Mouse (Mus musculus) limb, embryonic 11.5 days (tissue): ENCODE measurements around the gene Usp35. TPM values are rescaled to one million over a fixed set of nuclear protein-coding genes. Genes with fewer than 3 reads are reported as not detected.

Source experiments
- ATAC-seq: fragments of 200-750 bp; cut with Nextera tagmentation; 2 replicates; pipeline ENCODE4 v1.8.0; 2017; ENCODE audit warnings: low read depth; ENCODE audit not compliant: insufficient number of reproducible peaks, low FRiP score, low TSS enrichment
- DNase-seq: peaks from one replicate; pipeline ENCODE4 v3.0.0-alpha.2; 2015; ENCODE audit warnings: low spot score
- H3K27ac ChIP-seq: fragments of 300-500 bp; sonication (generic); replicated peaks from 2 replicates; pipeline ENCODE4 v1.5.1; 2014; ENCODE audit warnings: low read depth, mild to moderate bottlenecking, low read length
- H3K27me3 ChIP-seq: fragments of 300-500 bp; sonication (generic); 2 replicates; pipeline ENCODE4 v1.6.1; 2014; ENCODE audit warnings: mild to moderate bottlenecking, low read length, mixed read lengths; ENCODE audit not compliant: control insufficient read depth, insufficient read depth
- H3K36me3 ChIP-seq: fragments of 300-500 bp; sonication (generic); 2 replicates; pipeline ENCODE4 v1.6.1; 2014; ENCODE audit warnings: mild to moderate bottlenecking, low read length, moderate library complexity, mixed read lengths; ENCODE audit not compliant: control insufficient read depth, insufficient read depth
- H3K4me1 ChIP-seq: fragments of 300-500 bp; sonication (generic); 2 replicates; pipeline ENCODE4 v1.6.1; 2014; ENCODE audit warnings: low read length, mixed read lengths; ENCODE audit not compliant: control insufficient read depth, insufficient read depth
- H3K4me2 ChIP-seq: fragments of 300-500 bp; sonication (generic); 2 replicates; pipeline ENCODE4 v1.6.1; 2014; ENCODE audit warnings: low read depth, mild to moderate bottlenecking, moderate library complexity; ENCODE audit not compliant: severe bottlenecking
- H3K4me3 ChIP-seq: fragments of 300-500 bp; sonication (generic); 2 replicates; pipeline ENCODE4 v1.5.1; 2014; ENCODE audit warnings: low read depth, low read length
- H3K9ac ChIP-seq: fragments of 300-500 bp; sonication (generic); 2 replicates; pipeline ENCODE4 v1.6.1; 2014; ENCODE audit warnings: mild to moderate bottlenecking, low read length
- H3K9me3 ChIP-seq: fragments of 300-500 bp; sonication (generic); 2 replicates; pipeline ENCODE4 v1.6.1; 2016; ENCODE audit warnings: low read length; ENCODE audit not compliant: control insufficient read depth
- WGBS: fragments of 180-500 bp; shearing (Covaris S2); extraction: QIAGEN DNeasy Blood & Tissue Kit; methylation state at CpG from one replicate; pipeline ENCODE4 v1.1.7; 2014; 5-methylcytosine and 5-hydroxymethylcytosine counted together
- polyA plus RNA-seq: library from polyadenylated mRNA; unstranded; fragments of >200 nt; fragmentation: Nextera tagmentation; extraction: Ambion mirVana; gene quantifications from 2 replicates; pipeline ENCODE4 v1.2.1, GENCODE M21; 2014

Gene Usp35
- polyA plus RNA-seq, 1 experiment from 2014 or later = 2.5 TPM

- H3K4me3 ChIP-seq = no peak overlapping the region
- H3K36me3 ChIP-seq = no peaks in the 10 kb centered on the region; the same call in 1 of the 2 replicates
- no peaks in the 10 kb centered on the region for H3K27me3 ChIP-seq
- DNase-seq (peak; percentile 9), ATAC-seq (no peak)
- no peaks in the 10 kb centered on the region for H3K9me3 ChIP-seq
- H3K27ac ChIP-seq = no peak overlapping the region
- no peaks in the 10 kb centered on the region for H3K4me1 ChIP-seq
- H3K4me2 ChIP-seq = no peak overlapping the region
- H3K9ac ChIP-seq = no peak overlapping the region
- WGBS = 91% methylated on average over 2 of the region's 2 CpGs
These were observed 25.0 kb downstream of the Usp35 start for GRCm38 (mm10) chr7:97306813-97307212.

DNA sequence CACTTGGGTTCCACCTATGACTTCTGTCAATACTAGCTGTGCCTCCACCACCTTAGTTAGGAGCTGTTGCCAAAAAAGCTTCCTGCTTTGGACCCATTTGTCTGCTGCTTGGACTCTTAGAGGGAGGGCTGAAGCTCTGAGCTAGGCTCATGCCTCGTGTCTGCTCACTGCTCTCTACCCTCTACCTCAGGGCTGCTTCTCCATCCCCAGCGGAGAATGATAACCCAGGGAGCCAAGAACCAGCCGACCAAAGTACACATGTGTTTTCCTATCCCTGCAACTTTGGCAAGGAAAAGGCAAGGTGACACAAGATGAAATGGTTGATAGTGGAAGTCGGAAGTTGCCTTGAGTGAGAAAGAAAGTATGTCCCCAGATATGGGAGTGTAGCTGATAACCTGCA is 26.6 kb downstream of the Usp35 start:
- DNase-seq = no peak
- no peak overlapping the region for H3K9ac ChIP-seq
- H3K4me2 ChIP-seq = no peak overlapping the region
- H3K27me3 ChIP-seq = no peaks in the 10 kb centered on the region
- no peaks in the 10 kb centered on the region for H3K4me1 ChIP-seq
- H3K9me3 ChIP-seq = no peaks in the 10 kb centered on the region
- no peak overlapping the region for H3K4me3 ChIP-seq
- no peak overlapping the region for H3K27ac ChIP-seq
- no peaks in the 10 kb centered on the region; the same call in 1 of the 2 replicates for H3K36me3 ChIP-seq
- ATAC-seq = no peak
- WGBS = 88% methylated on average over 4 of the region's 4 CpGs

DNA sequence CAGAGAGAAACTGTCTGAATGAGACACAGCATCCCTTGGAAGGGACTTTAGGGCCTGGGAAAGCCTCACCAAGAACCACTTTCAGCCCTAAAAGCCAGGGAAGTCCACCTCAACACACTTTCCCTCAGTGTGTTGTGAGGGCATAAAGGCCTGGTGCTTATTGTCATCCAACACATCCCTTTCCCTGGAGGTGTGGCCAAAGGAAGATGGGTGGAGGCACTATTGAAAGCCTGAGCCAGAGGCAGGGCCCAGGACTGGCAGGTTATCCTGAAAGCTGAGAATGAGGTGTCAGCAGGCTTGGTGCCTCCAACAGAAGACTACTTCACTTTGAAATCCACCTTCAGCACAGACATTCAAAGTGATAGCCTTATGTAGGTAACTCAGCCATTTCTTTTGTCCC is 27.3 kb downstream of the Usp35 start:
- ATAC-seq (no peak), DNase-seq (peak; percentile 16)
- Histone ChIP-seq H3K27ac (no peak overlapping the region), H3K27me3 (no peaks in the 10 kb centered on the region), H3K9me3 (no peaks in the 10 kb centered on the region), H3K36me3 (no peaks in the 10 kb centered on the region; the same call in 1 of the 2 replicates), H3K4me1 (no peaks in the 10 kb centered on the region), H3K4me2 (no peak overlapping the region), H3K4me3 (no peak overlapping the region), H3K9ac (no peak overlapping the region)

- Histone ChIP-seq H3K9me3 (no peaks in the 10 kb centered on the region), H3K4me3 (no peak overlapping the region), H3K4me1 (no peaks in the 10 kb centered on the region), H3K4me2 (no peak overlapping the region), H3K27me3 (no peaks in the 10 kb centered on the region), H3K36me3 (no peaks in the 10 kb centered on the region; the same call in 1 of the 2 replicates), H3K9ac (no peak overlapping the region), H3K27ac (no peak overlapping the region)
- DNase-seq (peak; percentile 18), ATAC-seq (no peak)
- 75% methylated on average over 2 of the region's 2 CpGs for WGBS
These were observed 28.2 kb downstream of the Usp35 start for GRCm38 (mm10) chr7:97303614-97304013.

DNA sequence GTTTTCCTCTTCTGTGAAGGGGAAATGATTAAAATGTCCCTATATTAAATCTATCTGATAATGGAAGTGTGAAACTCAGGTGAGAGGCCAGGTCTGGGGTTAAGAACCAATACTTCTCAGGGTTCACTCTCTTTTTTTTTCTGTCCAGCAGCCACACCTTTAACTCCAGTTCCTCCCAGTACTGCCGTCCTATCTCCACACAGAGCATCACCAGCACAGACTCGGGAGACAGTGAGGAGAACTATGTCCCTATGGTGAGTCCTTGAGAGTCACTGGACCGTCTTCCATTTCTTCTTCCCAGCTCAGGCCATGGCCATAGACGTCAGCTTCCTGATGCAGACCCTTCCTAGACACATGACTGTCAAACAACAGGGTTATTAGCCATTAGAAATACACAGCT is 28.9 kb downstream of the Usp35 start:
- Histone ChIP-seq H3K9ac (no peak overlapping the region), H3K27ac (no peak overlapping the region), H3K9me3 (no peaks in the 10 kb centered on the region), H3K27me3 (no peaks in the 10 kb centered on the region), H3K4me1 (no peaks in the 10 kb centered on the region), H3K36me3 (no peaks in the 10 kb centered on the region; the same call in 1 of the 2 replicates), H3K4me2 (no peak overlapping the region), H3K4me3 (no peak overlapping the region)
- ATAC-seq (no peak), DNase-seq (no peak)
- 80% methylated on average over 4 of the region's 4 CpGs for WGBS

DNA sequence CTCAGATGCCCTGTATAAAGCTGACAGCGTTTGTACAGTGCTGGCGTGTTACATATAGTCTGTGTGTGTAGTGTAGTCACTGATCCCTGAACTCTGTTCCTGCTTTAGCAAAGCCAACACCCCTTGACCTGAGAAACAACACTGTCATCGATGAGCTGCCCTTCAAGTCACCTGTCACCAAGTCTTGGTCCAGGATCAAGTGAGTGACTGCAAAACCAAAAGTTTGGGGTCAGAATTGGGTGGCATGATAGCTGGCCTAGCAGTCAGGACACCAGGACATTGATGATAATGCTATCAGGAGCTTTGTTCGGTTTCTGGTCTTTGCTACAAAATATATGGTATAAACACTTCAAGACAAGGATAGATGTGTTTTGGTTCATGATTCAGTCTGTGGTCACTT is 29.6 kb downstream of the Usp35 start:
- Histone ChIP-seq H3K4me3 (no peak overlapping the region), H3K9ac (no peak overlapping the region), H3K27me3 (no peaks in the 10 kb centered on the region), H3K36me3 (no peaks in the 10 kb centered on the region; the same call in 1 of the 2 replicates), H3K9me3 (no peaks in the 10 kb centered on the region), H3K4me2 (no peak overlapping the region), H3K27ac (no peak overlapping the region), H3K4me1 (no peaks in the 10 kb centered on the region)
- no peak for DNase-seq
- WGBS = 79% methylated on average over 4 of the region's 4 CpGs
- no peak for ATAC-seq

GRCm38 (mm10) chr7:97301321-97301720 is 30.5 kb downstream of the Usp35 start:
- H3K27me3 ChIP-seq = no peaks in the 10 kb centered on the region
- H3K27ac ChIP-seq = no peak overlapping the region
- H3K4me1 ChIP-seq = no peaks in the 10 kb centered on the region
- no peak for DNase-seq
- H3K4me3 ChIP-seq = no peak overlapping the region
- 82% methylated on average over 8 of the region's 8 CpGs for WGBS
- H3K9me3 ChIP-seq = no peaks in the 10 kb centered on the region
- no peak for ATAC-seq
- H3K36me3 ChIP-seq = no peaks in the 10 kb centered on the region; the same call in 1 of the 2 replicates
- H3K4me2 ChIP-seq = no peak overlapping the region
- H3K9ac ChIP-seq = no peak overlapping the region

DNA sequence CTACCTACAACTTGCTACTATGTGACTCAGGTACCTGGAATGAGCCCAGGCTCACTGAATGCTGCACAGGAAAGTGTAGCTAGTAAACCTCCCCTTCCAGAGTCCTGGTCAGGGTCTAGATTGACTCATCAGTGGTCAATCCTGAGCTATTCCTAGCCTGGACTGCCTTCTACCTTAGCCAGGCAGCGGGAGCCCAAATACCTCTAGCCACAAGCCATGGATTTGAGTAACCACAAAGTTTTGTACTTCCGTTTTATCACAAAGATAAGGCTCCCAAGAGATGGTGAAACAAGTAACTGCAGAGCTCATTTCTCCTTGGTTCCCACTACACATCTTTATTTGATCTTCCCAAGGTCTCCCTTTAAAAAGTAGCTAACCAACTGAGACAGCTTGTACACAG is 30.9 kb downstream of the Usp35 start:
- no peaks in the 10 kb centered on the region; the same call in 1 of the 2 replicates for H3K36me3 ChIP-seq
- no peaks in the 10 kb centered on the region for H3K9me3 ChIP-seq
- DNase-seq = no peak
- no peaks in the 10 kb centered on the region for H3K27me3 ChIP-seq
- H3K9ac ChIP-seq = no peak overlapping the region
- H3K4me2 ChIP-seq = no peak overlapping the region
- ATAC-seq = no peak
- WGBS = 88% methylated on average over 2 of the region's 2 CpGs
- H3K4me3 ChIP-seq = no peak overlapping the region
- H3K4me1 ChIP-seq = no peaks in the 10 kb centered on the region
- no peak overlapping the region for H3K27ac ChIP-seq

- H3K27ac ChIP-seq = no peak overlapping the region
- H3K27me3 ChIP-seq = no peaks in the 10 kb centered on the region
- H3K4me3 ChIP-seq = no peak overlapping the region
- H3K4me2 ChIP-seq = no peak overlapping the region
- no peak overlapping the region for H3K9ac ChIP-seq
- no peaks in the 10 kb centered on the region for H3K36me3 ChIP-seq
- ATAC-seq (no peak), DNase-seq (no peak)
- no peaks in the 10 kb centered on the region for H3K4me1 ChIP-seq
- H3K9me3 ChIP-seq = no peaks in the 10 kb centered on the region
- 86% methylated on average over 6 of the region's 6 CpGs for WGBS
These were observed 32.9 kb downstream of the Usp35 start for GRCm38 (mm10) chr7:97298943-97299342.
